Mouse (Mus musculus) heart, postnatal 14 days (tissue): ENCODE data around the gene Gm17087. TPM values are rescaled to one million over a fixed set of nuclear protein-coding genes. Genes with fewer than 3 reads are reported as not detected.

Source experiments
- DNase-seq, 2 experiments: peaks; one replicate each; pipeline ENCODE4 v3.0.0; 2021 to 2022
- intact Hi-C: fragments of 180-260 bp; cut with DNase I; formaldehyde crosslinking; loops from one replicate; pipeline ENCODE4 v1.15.1; 2025
- total RNA-seq, 2 experiments: library from RNA; stranded (reverse); gene quantifications; 2 replicates each; pipeline ENCODE4 v1.2.3; 2021

The Gm17087 gene
- total RNA-seq, 2 experiments from 2014 or later: not detected

DNA sequence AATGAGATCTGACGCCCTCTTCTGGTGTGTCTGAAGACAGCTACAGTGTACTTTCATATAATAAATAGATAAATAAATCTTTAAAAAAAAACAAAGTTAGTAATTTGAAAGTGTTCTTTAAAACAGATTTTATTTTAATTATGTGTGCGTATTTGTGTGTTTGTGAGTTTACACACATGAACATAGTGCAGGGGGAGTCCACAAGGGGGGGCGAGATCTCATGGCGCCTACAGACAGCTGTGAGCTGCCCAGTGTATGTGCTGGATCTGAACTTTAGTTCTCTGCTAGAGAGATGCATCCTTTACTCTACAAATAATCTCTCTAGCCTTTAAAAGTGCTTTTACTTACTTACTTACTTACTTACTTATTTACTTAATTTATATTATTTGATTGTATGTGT, 18.0 kb downstream of the Gm17087 start:
- intact Hi-C loops: no loop called here
- DNase-seq: no peak

DNA sequence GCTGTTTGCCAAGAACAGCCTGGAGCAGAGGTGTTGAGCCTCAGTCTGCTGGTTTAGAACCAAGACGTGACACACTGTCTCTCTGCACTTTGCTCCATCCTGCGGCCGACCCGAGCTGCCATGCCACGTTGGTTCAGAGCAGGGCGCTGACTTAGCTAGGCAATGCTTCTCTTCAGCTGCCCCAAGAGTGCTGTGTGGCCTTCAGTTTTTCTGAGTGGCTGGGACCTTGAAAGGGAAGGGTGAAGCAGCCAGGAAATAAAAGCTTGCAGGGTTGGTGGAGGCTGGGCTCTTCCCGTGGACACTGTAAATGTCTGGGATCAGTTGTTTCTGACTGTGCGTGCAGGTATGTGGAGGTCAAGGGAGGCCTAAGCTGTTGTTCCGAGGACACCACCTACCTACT, 20.4 kb downstream of the Gm17087 start:
- intact Hi-C loops: no loop called here
- DNase-seq: no peak

DNA sequence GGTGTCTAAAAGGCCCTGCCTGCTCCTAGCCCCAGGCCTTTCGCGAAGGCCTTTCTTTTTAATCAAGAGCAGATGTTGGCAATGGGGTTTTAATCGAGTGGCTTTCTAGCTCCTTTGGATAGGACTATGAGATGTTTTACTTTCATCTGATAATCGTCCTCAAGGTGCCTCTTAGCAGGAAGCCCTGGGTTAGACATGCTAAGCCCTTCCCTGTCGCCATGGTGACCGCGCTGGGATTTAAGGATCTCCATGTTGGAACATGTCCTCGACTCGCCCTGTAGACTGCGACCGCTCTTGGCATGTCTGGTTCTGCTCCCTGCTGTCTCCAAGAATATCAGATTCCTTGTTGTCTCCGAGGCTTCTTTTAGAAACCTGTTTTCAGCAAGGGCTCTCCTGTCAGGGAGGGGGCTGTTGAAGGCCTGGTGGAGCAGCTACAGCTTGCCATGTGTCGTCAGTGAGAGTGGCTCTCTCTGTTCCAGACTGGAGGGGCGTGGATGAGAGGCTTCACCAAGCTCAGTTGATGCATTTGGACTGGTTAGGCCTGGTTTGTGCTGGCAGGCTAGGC, 24.7 kb downstream of the Gm17087 start:
- intact Hi-C loops: no loop called here

DNA sequence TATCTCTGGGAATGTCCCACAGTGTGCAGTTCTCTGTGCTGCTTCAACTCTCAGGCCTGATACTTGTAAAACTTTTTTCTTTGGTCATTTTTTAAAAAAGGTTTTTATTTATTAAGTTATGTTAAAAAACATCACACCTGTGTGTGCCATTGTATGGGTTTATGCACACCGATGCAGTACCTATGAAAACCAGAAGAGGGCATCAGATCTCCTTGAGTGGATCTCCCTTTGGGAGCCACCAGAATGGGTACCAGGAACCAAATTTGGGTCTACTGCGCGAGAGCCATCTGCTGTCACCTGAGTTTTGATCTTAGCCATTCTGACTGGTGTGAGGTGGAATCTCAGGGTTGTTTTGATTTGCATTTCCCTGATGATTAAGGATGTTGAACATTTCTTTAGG, 28.6 kb downstream of the Gm17087 start:
- intact Hi-C loops: no loop called here

More for the DNA sequence above, 24.7 kb downstream of the Gm17087 start:
- DNase-seq: no peak

DNA sequence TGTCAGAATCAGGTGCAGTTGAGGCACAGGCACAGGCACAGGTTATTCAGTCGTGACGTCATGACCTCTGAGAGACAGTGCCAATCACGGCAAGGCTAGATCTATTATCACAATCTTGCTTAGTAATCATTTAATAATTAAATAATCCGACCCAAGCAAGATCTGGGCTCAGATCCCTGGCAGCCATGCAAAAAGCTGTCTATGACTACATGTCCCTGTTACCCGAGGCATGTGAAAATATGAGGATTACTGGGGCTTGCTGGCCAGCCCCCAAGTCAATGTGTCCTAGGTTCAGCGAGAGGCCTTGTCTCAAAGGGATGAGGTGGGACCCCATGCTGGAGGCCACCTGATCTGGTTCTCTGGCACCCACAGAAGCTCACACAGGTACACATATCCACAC, 30.2 kb downstream of the Gm17087 start:
- DNase-seq: no peak
- intact Hi-C loops: no loop called here

More for the DNA sequence above, 28.6 kb downstream of the Gm17087 start:
- DNase-seq: no peak

DNA sequence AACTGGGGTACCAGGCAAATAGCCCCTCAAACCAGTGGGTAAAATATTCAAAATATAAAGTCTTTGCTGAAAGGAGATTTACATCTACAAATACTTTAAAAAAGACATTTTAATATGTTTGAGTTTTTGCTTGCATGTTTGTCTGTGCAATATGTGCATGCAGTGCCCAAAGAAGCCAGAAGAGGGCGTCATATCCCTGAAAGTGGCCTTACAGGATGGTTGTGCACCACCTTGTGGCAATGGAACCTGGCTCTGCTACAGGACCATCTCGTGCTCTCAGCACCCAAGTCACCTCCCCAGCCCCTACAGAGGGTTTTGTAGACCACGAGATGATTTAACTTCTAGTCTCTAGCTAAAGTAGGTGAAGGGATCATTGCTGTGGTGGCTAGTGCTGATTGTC, 32.9 kb downstream of the Gm17087 start:
- intact Hi-C loops: loop anchor here (5.0 kb wide), 1 partner anchor 37 kb away; no protein-coding TSS in a partner anchor
- no peak for DNase-seq

DNA sequence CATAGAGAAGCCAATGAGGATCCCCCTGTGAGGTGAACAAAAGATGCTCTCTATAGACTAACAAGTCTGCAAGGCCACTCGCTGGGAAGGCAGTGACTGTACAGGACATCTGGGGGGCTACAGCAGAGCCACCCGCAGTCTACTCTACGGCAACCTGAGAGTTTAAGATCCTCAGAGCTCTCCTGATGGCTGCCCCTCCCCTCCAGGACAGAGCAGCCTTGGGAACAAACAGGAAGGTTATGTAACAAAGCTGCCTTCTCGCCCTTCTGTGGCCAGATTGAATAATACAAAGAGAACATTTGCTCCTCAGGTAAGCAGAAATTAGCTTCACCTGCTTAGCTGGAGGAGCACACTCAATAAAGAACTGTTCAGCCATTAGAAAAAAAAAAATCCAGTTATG, 34.1 kb downstream of the Gm17087 start:
- no peak for DNase-seq
- intact Hi-C loops: loop anchor here (5.0 kb wide), 1 partner anchor 35 kb away; no protein-coding TSS in a partner anchor

DNA sequence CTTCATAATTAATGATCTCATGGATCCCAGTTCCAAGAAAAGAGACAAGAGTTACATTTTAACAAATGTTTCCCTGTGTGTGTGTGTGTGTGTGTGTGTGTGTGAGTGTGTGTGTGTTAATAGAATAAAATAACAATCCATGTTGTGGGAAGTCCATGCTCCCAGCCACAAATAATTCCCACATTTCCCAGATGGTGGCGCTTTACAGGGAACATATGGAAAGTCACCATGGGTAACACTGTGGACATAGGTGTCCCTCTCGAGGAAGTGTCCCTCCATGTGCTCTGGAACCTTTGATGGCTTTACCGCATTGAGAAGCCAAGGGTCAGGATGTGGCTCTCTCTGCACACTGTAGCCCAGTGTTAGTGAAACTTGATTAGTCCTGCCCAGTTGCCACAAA, 38.1 kb downstream of the Gm17087 start:
- no peak for DNase-seq
- intact Hi-C loops: loop anchor here (5.0 kb wide), 1 partner anchor 64 kb away; no protein-coding TSS in a partner anchor

DNA sequence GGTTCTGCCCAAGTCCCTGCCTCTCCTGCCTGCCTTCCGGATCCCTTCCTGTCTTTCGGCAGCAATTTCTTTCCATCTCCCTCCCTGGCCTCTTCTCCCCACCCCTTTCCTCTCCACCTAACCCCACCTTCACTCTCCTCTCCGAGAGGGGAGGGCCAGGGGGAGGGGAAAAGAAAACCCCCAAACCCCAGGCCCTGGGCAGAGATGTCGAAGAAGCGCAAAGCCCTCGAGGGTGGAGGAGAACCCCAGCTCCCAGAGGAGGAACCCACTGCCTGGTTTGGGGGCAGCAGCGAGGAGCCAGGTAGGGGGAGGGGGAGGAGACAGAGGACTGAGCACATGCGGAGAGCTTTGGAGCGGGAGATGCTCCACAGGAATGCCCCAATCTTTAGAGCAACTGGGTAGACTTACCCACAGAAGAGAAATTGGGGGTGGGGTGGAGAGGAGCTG, 39.9 kb downstream of the Gm17087 start:
- DNase-seq: no peak
- intact Hi-C loops: loop anchor here (5.0 kb wide), 1 partner anchor 65 kb away; no protein-coding TSS in a partner anchor

DNA sequence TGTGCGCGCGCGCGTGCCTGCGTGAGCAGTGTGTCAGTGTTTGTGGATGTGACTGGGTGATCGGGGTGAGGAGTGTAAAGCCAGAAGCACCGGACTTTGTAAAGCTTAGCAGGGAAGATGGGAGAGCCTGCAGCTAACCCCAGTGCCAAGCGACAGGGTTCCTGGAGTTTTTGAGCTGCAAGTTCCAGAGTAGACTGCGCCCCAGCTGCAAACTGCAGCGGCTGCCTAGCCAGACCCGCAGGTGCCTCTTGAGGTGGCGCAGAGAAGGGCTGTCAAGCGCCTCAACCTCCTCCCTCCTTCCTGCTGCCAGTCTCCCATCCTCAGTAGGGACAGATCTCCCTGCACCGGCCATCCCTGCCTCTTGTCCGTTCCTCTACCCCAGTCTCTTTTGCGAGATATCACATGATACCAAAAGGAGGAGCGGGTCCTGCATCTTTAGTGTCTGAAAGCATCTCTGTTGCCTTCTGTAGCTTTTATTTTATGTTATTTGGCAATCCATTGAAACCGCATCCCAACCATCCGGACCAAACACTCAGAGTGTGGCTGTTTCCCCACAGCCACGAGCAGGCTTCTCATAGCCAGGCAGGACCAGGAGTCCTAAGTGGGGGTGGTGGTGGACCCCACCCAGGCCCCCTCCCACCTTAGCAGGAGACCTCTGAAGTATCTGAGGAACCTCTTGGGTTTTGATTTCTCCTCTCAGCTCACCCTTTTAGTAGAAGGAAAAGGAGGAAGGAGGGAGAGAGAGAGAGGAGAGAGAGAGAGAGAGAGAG, 40.6 kb downstream of the Gm17087 start:
- intact Hi-C loops: loop anchor here (2.0 to 5.0 kb wide), 2 partner anchors 21 to 66 kb away; no protein-coding TSS in a partner anchor
- no peak for DNase-seq

DNA sequence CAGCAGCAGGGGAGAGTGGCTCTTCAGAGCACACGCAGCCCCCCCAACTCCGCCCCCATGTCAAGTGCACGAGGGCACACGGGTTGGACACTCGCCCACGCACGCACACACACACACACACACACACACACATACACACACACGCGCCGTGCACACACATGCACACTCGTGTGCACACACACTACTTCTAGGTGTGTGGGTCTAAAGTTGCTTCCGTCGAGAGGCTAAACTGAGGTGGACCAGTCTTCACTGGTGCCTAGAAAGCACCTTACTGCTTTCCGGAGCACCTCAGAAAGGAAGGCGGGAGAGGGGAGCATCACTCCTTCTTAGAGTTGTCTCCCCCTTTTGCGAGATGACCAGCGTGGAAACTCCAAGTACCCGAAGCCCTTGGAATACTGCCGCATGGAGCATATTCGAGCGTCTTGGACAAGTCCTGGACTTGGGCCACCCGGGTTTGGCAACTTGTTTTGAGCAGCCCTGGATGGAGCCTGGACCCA, 41.5 kb downstream of the Gm17087 start, which contains the start of gene Pde10a:
Gene Pde10a, plus strand, starts transcription at position 148 of the 497 bp plus-strand sequence.
- peak; percentile 28 to 31 for DNase-seq
- intact Hi-C loops: loop anchor here (2.0 to 5.0 kb wide), 2 partner anchors 20 to 67 kb away; no protein-coding TSS in a partner anchor

DNA sequence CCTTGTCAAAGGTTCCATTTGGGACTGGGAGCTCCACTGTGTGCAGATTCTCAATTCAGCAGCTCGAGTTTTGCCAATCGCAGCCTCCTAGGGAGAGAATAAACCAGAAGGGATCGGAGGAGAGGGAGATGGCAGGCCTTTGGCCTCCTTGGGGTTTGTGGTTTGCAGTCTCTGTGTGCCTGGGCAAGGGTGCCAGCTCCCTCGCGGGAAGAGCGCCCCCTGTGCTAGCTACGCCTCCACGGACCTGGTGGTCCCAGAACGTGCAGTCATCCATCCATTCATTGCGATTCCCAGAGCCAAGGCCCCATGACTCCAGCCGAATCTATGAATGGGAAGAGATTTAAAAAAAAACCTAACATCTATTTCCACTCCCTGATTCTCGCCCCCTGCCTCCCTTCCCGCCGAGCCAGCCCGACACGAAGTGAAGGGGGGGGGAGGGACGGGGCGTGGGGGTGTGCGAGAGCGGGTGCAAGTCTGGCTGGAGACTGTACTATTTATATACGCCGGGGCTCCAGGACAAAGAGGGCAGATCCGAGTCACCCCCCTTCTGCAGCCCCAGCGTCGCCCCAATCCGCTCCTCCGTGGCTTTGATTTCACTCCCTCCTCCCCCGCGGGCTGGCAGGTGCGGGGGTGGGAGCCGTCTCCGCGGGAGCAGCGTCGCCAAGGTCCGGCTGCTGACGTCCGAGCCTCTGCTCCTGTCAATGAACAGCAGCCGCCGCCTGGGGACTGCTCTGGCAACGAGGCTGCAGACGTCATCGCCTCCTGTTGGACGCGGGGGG, 42.2 kb downstream of the Gm17087 start:
- intact Hi-C loops: loop anchor here (2.0 to 5.0 kb wide), 2 partner anchors 20 to 68 kb away; no protein-coding TSS in a partner anchor

DNA sequence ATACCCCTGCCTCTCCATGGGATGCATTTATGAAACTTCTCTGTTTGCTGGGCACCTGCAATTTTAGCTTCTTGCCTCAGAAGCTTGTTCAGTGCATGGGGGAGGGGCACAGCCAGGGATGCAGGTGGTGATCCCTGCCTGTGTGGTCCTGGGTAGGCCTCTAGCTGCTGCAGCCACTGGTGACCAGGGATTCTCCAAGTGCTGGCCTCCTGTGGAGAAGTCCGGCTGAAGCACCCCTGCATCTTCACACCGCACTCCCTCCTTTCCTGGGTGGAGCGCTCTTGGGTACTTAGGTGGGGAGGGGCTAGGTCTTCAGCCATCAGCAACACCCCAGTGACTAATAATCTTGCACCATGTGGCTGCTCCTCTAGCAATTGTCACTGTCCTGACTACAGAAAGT, 42.8 kb downstream of the Gm17087 start:
- intact Hi-C loops: loop anchor here (2.0 kb wide), 1 partner anchor 19 kb away; no protein-coding TSS in a partner anchor
- DNase-seq: no peak

More for the DNA sequence above, 42.2 kb downstream of the Gm17087 start:
- DNase-seq: peak; percentile 82 to 84

DNA sequence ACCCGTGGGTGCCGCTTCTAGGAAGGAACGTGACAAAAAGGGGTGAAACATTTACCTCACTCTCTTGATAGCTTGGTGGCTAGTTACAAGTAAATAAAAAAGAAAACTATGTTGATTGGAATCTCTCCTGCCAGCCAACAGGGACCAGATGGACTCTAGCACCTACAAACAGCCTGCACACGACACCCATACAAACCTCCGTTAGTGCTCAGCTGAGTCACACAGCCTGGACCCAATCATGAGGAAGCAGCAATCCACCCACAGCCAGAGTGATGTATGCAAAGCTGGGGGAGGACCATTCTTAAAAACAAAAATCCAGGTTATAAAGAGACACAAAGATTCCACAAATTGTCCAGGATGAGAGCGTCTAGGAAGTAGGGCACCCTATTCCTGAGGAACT, 50.7 kb downstream of the Gm17087 start:
- no peak for DNase-seq
- intact Hi-C loops: no loop called here

Other genes with a start within 250 kb of the Gm17087 start
- under 1 TPM; 0.24 to 0.69 TPM for gene Prr18, start 229.5 kb downstream of the Gm17087 start, total RNA-seq
- gene T2, start 211.0 kb downstream of the Gm17087 start, total RNA-seq: under 1 TPM; 0.26 to 0.27 TPM
- not detected for gene T, start 132.5 kb downstream of the Gm17087 start, total RNA-seq
- gene Pde10a, start 41.6 kb downstream of the Gm17087 start, total RNA-seq: 1 to 10 TPM; 2.9 to 5.0 TPM